Mouse (Mus musculus) liver, embryonic 14.5 days (tissue): Measurements from ENCODE around the gene Ntrk3.

ENCODE experiments used
- CTCF ChIP-seq: IDR thresholded peaks from 2 replicates; pipeline ENCODE4 v1.5.1; 2016; ENCODE audit warnings: antibody characterized with exemption, low read depth, control low read depth
- EP300 ChIP-seq: IDR thresholded peaks from 2 replicates; pipeline ENCODE4 v1.6.1; 2016; ENCODE audit warnings: antibody characterized with exemption, low read depth

GRCm38 (mm10) chr7:78451666-78452065, 286.1 kb downstream of the Ntrk3 start:
- TF ChIP-seq CTCF (no peak), EP300 (no peak)
